21 mouse cellular contexts compared by ENCODE assay signal in the genomic region with DNA sequence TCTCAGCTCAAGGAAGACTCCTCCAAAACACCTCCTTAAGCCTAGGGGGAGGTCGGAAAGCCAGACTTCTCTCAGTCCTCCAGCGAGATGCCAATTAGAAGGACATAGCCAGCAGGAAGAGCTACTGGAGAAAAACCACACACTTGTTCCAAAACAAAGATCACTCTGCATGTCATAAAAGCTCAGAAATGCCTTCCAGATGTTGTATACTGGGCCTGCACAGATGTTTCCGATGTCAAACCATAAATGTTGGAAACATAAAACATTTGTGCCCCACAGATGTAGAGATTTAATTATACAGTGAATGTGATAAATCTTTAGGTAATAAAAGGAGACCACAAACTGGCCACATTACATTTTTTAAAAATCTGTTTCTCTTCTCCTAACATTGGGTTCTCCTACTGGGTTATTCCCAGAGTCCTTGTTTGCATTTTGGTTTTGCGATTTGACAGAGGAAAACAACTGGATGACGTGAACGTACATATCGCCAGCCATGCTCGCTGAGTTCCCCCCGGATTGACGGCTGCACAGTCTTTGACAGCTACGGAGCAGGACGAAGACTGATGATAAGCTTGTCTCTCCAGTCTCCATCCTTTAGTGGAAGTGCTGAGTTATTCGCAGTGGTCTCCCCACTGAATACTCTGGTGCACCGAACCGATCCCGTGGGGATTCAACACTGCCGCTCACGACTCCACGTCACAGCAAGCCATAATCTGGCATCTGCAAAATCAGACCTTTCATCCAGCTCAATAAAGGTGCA.
DNase-seq lines count a peak whose midpoint lies in the region; ATAC-seq lines count a peak whose summit lies in the region.
"Had no signal": no experiment of that assay in that cellular context is flagged by ENCODE, and none has a peak within 500 bp of the region (broad histone marks: within the 10 kb centered on the region; RNA-seq: fewer than 3 reads in every experiment).

No protein-coding gene starts in this region.

- no peak for DNase-seq in kidney, adult 8-10 months
- no peak for DNase-seq in urinary bladder, postnatal 36 days (ENCODE audit: low spot score in 2 of 2)
- DNase-seq in spleen, postnatal 10 days (ENCODE audit: low spot score in 2 of 2): no peak
- DNase-seq: adrenal gland, postnatal 36 days; cerebellum, adult 11-12 months; cerebellum, postnatal 14 days; forebrain, postnatal 0 days; heart, postnatal 10 days; right cerebral cortex, postnatal 14 days; spleen, adult 18-20 months; thymus, adult 18-20 months; thymus, postnatal 4 days had no signal

- H3K27ac ChIP-seq in kidney, embryonic 15.5 days: no peak overlapping the region
- H3K27ac ChIP-seq in limb, embryonic 12.5 days: peak overlapping the region; percentile 42; the same call in 1 of the 2 replicates
- H3K27ac ChIP-seq: embryonic facial prominence, embryonic 12.5 days; liver, embryonic 14.5 days had no signal

- H3K9me3 ChIP-seq in kidney, embryonic 15.5 days (replicated peaks): no peaks in the 10 kb centered on the region
- peaks cover 14% of the 10 kb centered on the region for H3K9me3 ChIP-seq in megakaryocyte, embryonic 14.5 days
- peaks cover 5% of the 10 kb centered on the region; the same call in 1 of the 2 replicates for H3K9me3 ChIP-seq in limb, embryonic 12.5 days
- H3K9me3 ChIP-seq: embryonic facial prominence, embryonic 12.5 days had no signal

- no peaks in the 10 kb centered on the region for H3K27me3 ChIP-seq in kidney, embryonic 15.5 days
- H3K27me3 ChIP-seq in megakaryocyte, embryonic 14.5 days (replicated peaks): no peaks in the 10 kb centered on the region
- H3K27me3 ChIP-seq in limb, embryonic 12.5 days: no peaks in the 10 kb centered on the region

- H3K4me1 ChIP-seq in kidney, embryonic 15.5 days: peaks cover 4% of the 10 kb centered on the region; the same call in 1 of the 2 replicates
- H3K4me1 ChIP-seq in megakaryocyte, embryonic 14.5 days: no peaks in the 10 kb centered on the region
- H3K4me1 ChIP-seq in limb, embryonic 12.5 days (replicated peaks): peaks cover 20% of the 10 kb centered on the region
- H3K4me1 ChIP-seq: embryonic facial prominence, embryonic 12.5 days had no signal

- H3K4me3 ChIP-seq in kidney, embryonic 15.5 days (replicated peaks): no peak overlapping the region
- peak overlapping the region; percentile 56 for H3K4me3 ChIP-seq in megakaryocyte, embryonic 14.5 days (replicated peaks)
- H3K4me3 ChIP-seq in limb, embryonic 12.5 days (replicated peaks): no peak overlapping the region
- H3K4me3 ChIP-seq: embryonic facial prominence, embryonic 12.5 days had no signal

- H3K4me2 ChIP-seq in kidney, embryonic 15.5 days: peak overlapping the region; percentile 30; the same call in 1 of the 2 replicates
- H3K4me2 ChIP-seq in limb, embryonic 12.5 days: peak overlapping the region; percentile 34
- H3K4me2 ChIP-seq: embryonic facial prominence, embryonic 12.5 days; heart, embryonic 11.5 days had no signal

- H3K36me3 ChIP-seq in kidney, embryonic 15.5 days: no peaks in the 10 kb centered on the region
- no peaks in the 10 kb centered on the region for H3K36me3 ChIP-seq in megakaryocyte, embryonic 14.5 days (replicated peaks; ENCODE audit: low read length)
- H3K36me3 ChIP-seq in limb, embryonic 12.5 days: no peaks in the 10 kb centered on the region
- H3K36me3 ChIP-seq: embryonic facial prominence, embryonic 12.5 days had no signal

- H3K9ac ChIP-seq in kidney, embryonic 15.5 days: no peak overlapping the region
- no peak overlapping the region for H3K9ac ChIP-seq in limb, embryonic 12.5 days (replicated peaks)
- H3K9ac ChIP-seq: embryonic facial prominence, embryonic 12.5 days; forebrain, postnatal 0 days; liver, embryonic 14.5 days had no signal

- ATAC-seq in kidney, embryonic 15.5 days (replicated peaks; ENCODE audit: low FRiP score): no peak
- no peak for ATAC-seq in megakaryocyte, adult 5-6 weeks (ENCODE audit: poor library complexity, severe bottlenecking)
- ATAC-seq in limb, embryonic 12.5 days (ENCODE audit: insufficient number of reproducible peaks, insufficient read depth, low FRiP score, low TSS enrichment, low read depth): peak; percentile 66
- ATAC-seq: forebrain, postnatal 0 days; lung, postnatal 0 days; midbrain, embryonic 16.5 days had no signal

- 60% methylated on average over 19 of the region's 19 CpGs for WGBS in kidney, embryonic 15.5 days
- 33% methylated on average over 19 of the region's 19 CpGs for WGBS in limb, embryonic 12.5 days
